Mouse (Mus musculus): ENCODE data around the gene AY761184. TPM values are rescaled to one million over a fixed set of nuclear protein-coding genes. Genes with fewer than 3 reads are reported as not detected.
"Not testable (repeated sequence)": the region's sequence is repeated elsewhere in the genome, so short reads cannot be mapped to it uniquely, and the experiment has no call there.

The AY761184 gene
- 632 and 1,019 TPM in 2 replicates for polyA plus RNA-seq (2012; rRNA removed)

- DNase-seq (ENCODE audit: low read depth, low spot score), result not testable (repeated sequence)
- WGBS, result 68% methylated on average over 2 of the region's 2 CpGs
These were observed at the start of gene AY761184 for GRCm38 (mm10) chr8:21703545-21703944. AY761184 (minus strand) TSS chr8:21703645.

GRCm38 (mm10) chr8:21665497-21665896, 37.9 kb downstream of the AY761184 start, which contains the start of gene Defa34:
Defa34 (plus strand) TSS chr8:21665797.
- WGBS, result 60% methylated on average over 1 of the region's 1 CpGs
- not testable (repeated sequence) for DNase-seq (ENCODE audit: low read depth, low spot score)

GRCm38 (mm10) chr8:21655480-21655879, 48.0 kb downstream of the AY761184 start, which contains the start of gene Defa17:
Defa17 (plus strand) TSS chr8:21655780.
- not testable (repeated sequence) for DNase-seq (ENCODE audit: low read depth, low spot score)
- WGBS, result 83% methylated on average over 1 of the region's 2 CpGs

Other genes starting within 250 kb of the AY761184 start
- 10.2 TPM in 1 of 2 replicates, not detected in the other for gene Gm7849, start 247.1 kb downstream of the AY761184 start, polyA plus RNA-seq (2012; rRNA removed)
- gene Defa20, start 194.4 kb downstream of the AY761184 start, polyA plus RNA-seq (2012; rRNA removed), result 11,485 TPM in 1 of 2 replicates, not detected in the other
- gene Defa32, start 174.6 kb downstream of the AY761184 start, polyA plus RNA-seq (2012; rRNA removed), result 6,500 TPM in 1 of 2 replicates, not detected in the other
- not detected in 2 replicates for gene Defa37, start 138.3 kb downstream of the AY761184 start, polyA plus RNA-seq (2012; rRNA removed)
- 1.2 TPM in 1 of 2 replicates, not detected in the other for gene Defa28, start 120.6 kb downstream of the AY761184 start, polyA plus RNA-seq (2012; rRNA removed)
- 7,316 TPM in 1 of 2 replicates, not detected in the other for gene Gm7861, start 109.1 kb downstream of the AY761184 start, polyA plus RNA-seq (2012; rRNA removed)
- gene Defa26, start 85.5 kb downstream of the AY761184 start, polyA plus RNA-seq (2012; rRNA removed), result 15.3 and 91.7 TPM in 2 replicates
- 283 and 431 TPM in 2 replicates for gene Defa17, start 47.9 kb downstream of the AY761184 start, polyA plus RNA-seq (2012; rRNA removed)
- 1.1 and 133 TPM in 2 replicates for gene Defa34, start 37.8 kb downstream of the AY761184 start, polyA plus RNA-seq (2012; rRNA removed)
- 6,633 and 11,671 TPM in 2 replicates for gene Defa24, start 30.8 kb upstream of the AY761184 start, polyA plus RNA-seq (2012; rRNA removed)
- not detected in 2 replicates for gene Defb50, start 119.9 kb upstream of the AY761184 start, polyA plus RNA-seq (2012; rRNA removed)
- not detected in 2 replicates for gene Defb2, start 136.3 kb upstream of the AY761184 start, polyA plus RNA-seq (2012; rRNA removed)
- gene Defb10, start 155.3 kb upstream of the AY761184 start, polyA plus RNA-seq (2012; rRNA removed), result not detected in 2 replicates
- not detected in 2 replicates for gene Defb9, start 181.8 kb upstream of the AY761184 start, polyA plus RNA-seq (2012; rRNA removed)
- gene Defb11, start 202.8 kb upstream of the AY761184 start, polyA plus RNA-seq (2012; rRNA removed), result not detected in 2 replicates
- gene Defb15, start 229.1 kb upstream of the AY761184 start, polyA plus RNA-seq (2012; rRNA removed), result not detected in 2 replicates
- not detected in 2 replicates for gene Defb35, start 234.7 kb upstream of the AY761184 start, polyA plus RNA-seq (2012; rRNA removed)
- not detected in 2 replicates for gene Defb13, start 243.1 kb upstream of the AY761184 start, polyA plus RNA-seq (2012; rRNA removed)